In the genomic region with DNA sequence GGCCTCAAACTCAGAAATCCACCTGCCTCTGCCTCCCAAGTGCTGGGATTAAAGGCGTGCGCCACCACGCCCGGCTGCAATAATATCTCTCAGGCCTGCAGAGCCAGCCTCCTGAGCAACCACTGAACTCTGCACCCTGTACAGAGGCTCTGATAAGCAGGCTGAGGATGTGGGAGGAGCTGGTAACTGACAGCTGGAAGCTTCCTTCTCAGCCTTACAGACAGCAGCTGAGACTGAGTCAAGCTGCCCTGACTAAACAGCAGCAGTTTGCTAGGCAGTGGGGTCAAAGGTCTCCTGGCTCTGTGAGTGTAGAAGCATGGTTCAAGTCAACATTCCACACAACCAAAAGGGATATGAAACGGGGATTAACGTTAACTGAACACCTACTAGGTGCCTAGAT, we compare ENCODE assay signal across 8 mouse cellular contexts. TPM values are rescaled to one million over a fixed set of nuclear protein-coding genes. Genes with fewer than 3 reads are reported as not detected.
A peak's percentile ranks its signal among the peaks of the same experiment; 100 is the strongest.
DNase-seq lines count a peak whose midpoint lies in the region; ATAC-seq lines count a peak whose summit lies in the region.

No protein-coding gene starts in this region.

- peak; percentile 34 for DNase-seq in A20 (ENCODE audit: low read depth, low spot score)
- DNase-seq in heart, postnatal 10 days: peak; percentile 41 to 51
- DNase-seq in liver, embryonic 13.5 days: peak; percentile 63
- DNase-seq in urinary bladder, postnatal 4 days (ENCODE audit: low spot score in 2 of 2): no peak
- no peak for DNase-seq in right cerebral cortex, postnatal 25 days
- no peak for DNase-seq in layer of hippocampus, adult 18-20 months (ENCODE audit: low spot score in 2 of 2)

- H3K9me3 ChIP-seq in liver, embryonic 13.5 days (replicated peaks): no peaks in the 10 kb centered on the region
- no peaks in the 10 kb centered on the region for H3K9me3 ChIP-seq in stomach, embryonic 15.5 days

- intact Hi-C loops in heart, postnatal 10 days (cut with DNase I): no loop called here

- H3K4me2 ChIP-seq in liver, embryonic 13.5 days: 0 out of 2 replicates have a peak overlapping the region, but pooled peaks have one; percentile 23
- no peak overlapping the region for H3K4me2 ChIP-seq in stomach, embryonic 15.5 days

- peak; percentile 90 for ATAC-seq in activated CD4-positive, CD25-positive, alpha-beta regulatory T cell, adult 4 months
- peak; percentile 85 for ATAC-seq in liver, embryonic 13.5 days (ENCODE audit: low read depth)
- peak; percentile 75 for ATAC-seq in stomach, embryonic 15.5 days (ENCODE audit: insufficient read depth, low FRiP score, low read depth)

- peak overlapping the region; percentile 73 for H3K27ac ChIP-seq in liver, embryonic 13.5 days
- no peak overlapping the region; the same call in 1 of the 2 replicates for H3K27ac ChIP-seq in stomach, embryonic 15.5 days

- H3K4me1 ChIP-seq in liver, embryonic 13.5 days (replicated peaks): peaks cover 67% of the 10 kb centered on the region
- peaks cover 7% of the 10 kb centered on the region for H3K4me1 ChIP-seq in stomach, embryonic 15.5 days

- H3K4me3 ChIP-seq in liver, embryonic 13.5 days (replicated peaks): no peak overlapping the region
- H3K4me3 ChIP-seq in stomach, embryonic 15.5 days (replicated peaks): no peak overlapping the region

- 0 out of 2 replicates have a peak overlapping the region, but pooled peaks have one; percentile 41 for H3K9ac ChIP-seq in liver, embryonic 13.5 days
- H3K9ac ChIP-seq in stomach, embryonic 15.5 days: no peak overlapping the region

- H3K36me3 ChIP-seq in liver, embryonic 13.5 days: no peaks in the 10 kb centered on the region
- H3K36me3 ChIP-seq in stomach, embryonic 15.5 days: no peaks in the 10 kb centered on the region

- WGBS in liver, embryonic 13.5 days (ENCODE audit: insufficient replicate concordance): 9% methylated on average over 6 of the region's 6 CpGs
- 39% methylated on average over 6 of the region's 6 CpGs for WGBS in stomach, embryonic 15.5 days

- no peaks in the 10 kb centered on the region for H3K27me3 ChIP-seq in liver, embryonic 13.5 days
- no peaks in the 10 kb centered on the region for H3K27me3 ChIP-seq in stomach, embryonic 15.5 days (replicated peaks)

RNA-seq across cellular contexts. Expression of a gene that starts 8.0 kb away (rescaled TPM):
- polyA plus RNA-seq in activated CD4-positive, CD25-positive, alpha-beta regulatory T cell, adult 4 months (2017; shearing (Covaris generic)): 1,000 to 10,000 TPM; 1,036 to 1,248 TPM
- 100 to 1,000 TPM; 889 to 902 TPM for total RNA-seq in heart, postnatal 10 days (2021)
- 1,268 and 1,277 TPM in 2 replicates for polyA plus RNA-seq in liver, embryonic 13.5 days (2015; fragmentation: Nextera tagmentation; extraction: Ambion mirVana)
- 1,836 and 1,959 TPM in 2 replicates for polyA plus RNA-seq in stomach, embryonic 15.5 days (2015; fragmentation: Nextera tagmentation; extraction: Ambion mirVana)
- 100 to 1,000 TPM; 296 to 308 TPM for total RNA-seq in layer of hippocampus, adult 18-20 months (2021)

RNA-seq across cellular contexts. Expression of a gene that starts 27.7 kb away (rescaled TPM):
- not detected for polyA plus RNA-seq in activated CD4-positive, CD25-positive, alpha-beta regulatory T cell, adult 4 months (2017; shearing (Covaris generic))
- total RNA-seq in heart, postnatal 10 days (2021): not detected
- polyA plus RNA-seq in liver, embryonic 13.5 days (2015; fragmentation: Nextera tagmentation; extraction: Ambion mirVana): 0.19 and 0.55 TPM in 2 replicates
- 0.17 TPM in 2 replicates for polyA plus RNA-seq in stomach, embryonic 15.5 days (2015; fragmentation: Nextera tagmentation; extraction: Ambion mirVana)
- not detected for total RNA-seq in layer of hippocampus, adult 18-20 months (2021)

RNA-seq across cellular contexts. Expression of a gene that starts 37.4 kb away (rescaled TPM):
- polyA plus RNA-seq in activated CD4-positive, CD25-positive, alpha-beta regulatory T cell, adult 4 months (2017; shearing (Covaris generic)): 10 to 100 TPM; 22.9 to 23.4 TPM
- 10 to 100 TPM; 22.6 to 22.7 TPM for total RNA-seq in heart, postnatal 10 days (2021)
- polyA plus RNA-seq in liver, embryonic 13.5 days (2015; fragmentation: Nextera tagmentation; extraction: Ambion mirVana): 42.2 and 53.1 TPM in 2 replicates
- polyA plus RNA-seq in stomach, embryonic 15.5 days (2015; fragmentation: Nextera tagmentation; extraction: Ambion mirVana): 48.6 and 52.6 TPM in 2 replicates
- total RNA-seq in layer of hippocampus, adult 18-20 months (2021): 10 to 100 TPM; 39.7 to 41.8 TPM

RNA-seq across cellular contexts. Expression of a gene that starts 37.4 kb away (rescaled TPM):
- polyA plus RNA-seq in activated CD4-positive, CD25-positive, alpha-beta regulatory T cell, adult 4 months (2017; shearing (Covaris generic)): 10 to 100 TPM; 17.6 to 17.8 TPM
- total RNA-seq in heart, postnatal 10 days (2021): 10 to 100 TPM; 11.6 TPM
- polyA plus RNA-seq in liver, embryonic 13.5 days (2015; fragmentation: Nextera tagmentation; extraction: Ambion mirVana): 5.8 and 8.2 TPM in 2 replicates
- 20.2 and 21.8 TPM in 2 replicates for polyA plus RNA-seq in stomach, embryonic 15.5 days (2015; fragmentation: Nextera tagmentation; extraction: Ambion mirVana)
- total RNA-seq in layer of hippocampus, adult 18-20 months (2021): 10 to 100 TPM; 14.4 to 15.1 TPM

Comparison
In these comparisons a context has a peak if more than half of its experiments do, and no peak if none do; other contexts are left out.
1. DNase-seq: peak in A20 (single experiment), heart, postnatal 10 days (2 of 2) and liver, embryonic 13.5 days (single experiment); none in urinary bladder, postnatal 4 days (0 of 2), right cerebral cortex, postnatal 25 days (single experiment) and layer of hippocampus, adult 18-20 months (0 of 2).
2. Peak in every context shown above with its lines, with median percentiles within 50 percentile points of each other: ATAC-seq.